Mouse (Mus musculus) stomach, embryonic 16.5 days (tissue): Measurements from ENCODE around the gene Plpp3. TPM values are rescaled to one million over a fixed set of nuclear protein-coding genes. Genes with fewer than 3 reads are reported as not detected.
A peak's percentile ranks its signal among the peaks of the same experiment; 100 is the strongest.

ENCODE experiments used
- ATAC-seq: fragments of 200-750 bp; cut with Nextera tagmentation; 2 replicates; pipeline ENCODE4 v1.8.0; 2017; ENCODE audit warnings: moderate number of reproducible peaks, moderate TSS enrichment; ENCODE audit not compliant: insufficient read depth, low FRiP score
- H3K27ac ChIP-seq: fragments of 300-500 bp; sonication (generic); 2 replicates; pipeline ENCODE4 v1.5.1; 2014; ENCODE audit warnings: low read length
- H3K27me3 ChIP-seq: fragments of 300-500 bp; sonication (generic); 2 replicates; pipeline ENCODE4 v1.6.1; 2014; ENCODE audit warnings: low read length, control low read depth, mixed read lengths; ENCODE audit not compliant: control insufficient read depth, insufficient read depth
- H3K36me3 ChIP-seq: fragments of 300-500 bp; sonication (generic); 2 replicates; pipeline ENCODE4 v1.6.1; 2014; ENCODE audit warnings: low read length; ENCODE audit not compliant: control insufficient read depth, insufficient read depth
- H3K4me1 ChIP-seq: fragments of 300-500 bp; sonication (generic); 2 replicates; pipeline ENCODE4 v1.6.1; 2014; ENCODE audit warnings: low read length, control low read depth, mixed read lengths; ENCODE audit not compliant: control insufficient read depth, insufficient read depth
- H3K4me2 ChIP-seq: fragments of 300-500 bp; sonication (generic); 2 replicates; pipeline ENCODE4 v1.6.1; 2014; ENCODE audit warnings: low read depth, low read length, mixed read lengths
- H3K4me3 ChIP-seq: fragments of 300-500 bp; sonication (generic); replicated peaks from 2 replicates; pipeline ENCODE4 v1.5.1; 2014; ENCODE audit warnings: mild to moderate bottlenecking, low read length
- H3K9ac ChIP-seq: fragments of 300-500 bp; sonication (generic); 2 replicates; pipeline ENCODE4 v1.6.1; 2014; ENCODE audit warnings: low read length
- H3K9me3 ChIP-seq: fragments of 300-500 bp; sonication (generic); replicated peaks from 2 replicates; pipeline ENCODE4 v1.6.1; 2016; ENCODE audit warnings: low read length, control low read depth; ENCODE audit not compliant: control insufficient read depth
- WGBS: fragments of 180-500 bp; shearing (Covaris S2); extraction: QIAGEN DNeasy Blood & Tissue Kit; methylation state at CpG from one replicate; pipeline ENCODE4 v1.1.7; 2014; 5-methylcytosine and 5-hydroxymethylcytosine counted together
- polyA plus RNA-seq: library from polyadenylated mRNA; unstranded; fragments of >200 nt; fragmentation: Nextera tagmentation; extraction: Ambion mirVana; gene quantifications from 2 replicates; pipeline ENCODE4 v1.2.1, GENCODE M21; 2015

Gene Plpp3
- polyA plus RNA-seq, 1 experiment from 2014 or later: 65.3 TPM

DNA sequence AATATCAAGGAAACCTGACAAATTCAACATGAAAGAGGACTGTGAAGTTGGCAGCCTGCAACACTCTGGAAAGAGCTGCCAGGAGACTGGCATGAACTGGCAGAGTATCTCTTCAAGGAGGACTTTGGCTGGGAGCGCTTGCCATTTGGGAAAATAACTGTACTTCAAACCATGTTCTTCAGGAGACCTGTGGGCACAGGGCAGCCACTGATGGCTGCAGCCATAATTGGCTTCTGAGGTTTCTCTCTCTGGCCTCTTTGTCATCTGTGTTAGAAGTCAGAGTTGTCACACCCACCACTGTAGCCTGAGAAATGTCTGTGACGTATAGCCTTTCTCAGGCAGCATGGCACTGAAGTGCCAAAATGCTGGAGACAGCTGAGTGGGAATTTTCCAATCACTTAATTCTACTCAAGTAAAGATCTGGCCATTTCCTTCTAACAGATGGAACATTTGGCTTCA is 46.2 kb downstream of the Plpp3 start:
- Histone ChIP-seq H3K27me3 (no peaks in the 10 kb centered on the region), H3K9ac (no peak overlapping the region), H3K4me3 (no peak overlapping the region), H3K27ac (peak overlapping the region; percentile 28; the same call in 1 of the 2 replicates), H3K4me2 (no peak overlapping the region), H3K36me3 (peaks cover 3% of the 10 kb centered on the region; the same call in 1 of the 2 replicates), H3K9me3 (no peaks in the 10 kb centered on the region), H3K4me1 (peaks cover 61% of the 10 kb centered on the region)
- 78% methylated on average over 2 of the region's 2 CpGs for WGBS
- ATAC-seq: no peak

DNA sequence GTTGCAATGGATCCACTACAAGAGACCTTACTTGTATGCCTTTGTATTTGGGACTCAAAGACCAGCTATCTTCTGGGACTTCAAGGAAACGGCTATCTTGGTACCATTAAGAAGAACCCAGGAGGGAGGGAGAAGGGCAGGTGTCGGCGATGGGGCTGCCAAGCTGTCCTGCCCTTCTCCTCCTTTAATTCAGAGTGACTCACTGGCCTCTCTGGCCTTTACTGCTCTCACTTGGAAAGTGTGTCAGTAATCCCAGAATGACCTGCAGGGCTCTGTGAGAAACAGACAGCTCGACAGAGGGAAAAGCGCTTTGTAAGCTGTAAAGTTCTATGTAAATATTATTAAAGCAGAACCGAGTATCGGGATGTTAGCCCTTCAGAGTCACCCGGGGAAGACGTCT is 46.9 kb downstream of the Plpp3 start:
- H3K27me3 ChIP-seq: no peaks in the 10 kb centered on the region
- H3K27ac ChIP-seq: peak overlapping the region; percentile 86
- no peak overlapping the region for H3K4me2 ChIP-seq
- H3K4me3 ChIP-seq: no peak overlapping the region
- no peaks in the 10 kb centered on the region for H3K9me3 ChIP-seq
- ATAC-seq: no peak
- 33% methylated on average over 9 of the region's 9 CpGs for WGBS
- H3K9ac ChIP-seq: no peak overlapping the region
- H3K36me3 ChIP-seq: peaks cover 2% of the 10 kb centered on the region; the same call in 1 of the 2 replicates
- peaks cover 60% of the 10 kb centered on the region for H3K4me1 ChIP-seq

DNA sequence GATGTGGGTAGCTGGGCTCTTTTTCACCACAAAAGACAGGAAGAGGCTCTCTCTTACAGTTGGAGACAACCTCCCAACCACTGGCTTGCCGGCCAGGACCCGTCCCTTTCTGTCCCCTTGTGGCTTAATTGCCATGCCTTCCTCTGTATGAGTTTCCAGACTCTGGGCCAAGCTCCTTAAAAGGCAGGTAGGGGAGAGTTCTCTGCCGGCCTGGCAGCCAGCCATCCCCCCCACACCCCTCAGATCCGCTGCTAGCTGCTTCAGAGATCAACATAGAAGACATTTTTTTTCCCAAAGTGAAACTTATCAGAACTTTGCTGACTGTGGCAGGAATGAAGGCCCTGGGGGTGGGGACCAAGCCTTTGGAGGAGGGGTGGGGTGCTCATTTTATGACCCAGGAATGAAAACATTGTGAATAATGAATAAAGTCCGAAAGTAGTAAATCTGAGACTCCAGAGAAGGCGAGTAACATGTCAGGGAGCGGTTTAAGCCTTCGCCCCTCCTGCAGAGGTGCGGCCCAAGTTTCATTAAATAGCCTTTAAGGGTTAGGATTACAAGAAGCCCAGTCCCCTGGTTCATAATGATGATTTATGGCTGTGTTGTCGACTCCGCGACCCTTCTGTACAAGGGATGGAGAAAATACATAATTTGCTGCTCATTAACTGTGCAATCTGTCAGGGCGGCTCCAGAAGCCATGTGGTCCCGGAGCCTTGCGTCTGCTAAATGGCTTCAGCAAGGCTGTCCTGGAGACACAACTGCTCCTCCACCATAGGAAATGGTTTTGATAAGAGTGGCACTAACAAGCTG is 48.1 kb downstream of the Plpp3 start:
- no peak overlapping the region for H3K4me3 ChIP-seq
- WGBS: 30% methylated on average over 15 of the region's 15 CpGs
- no peaks in the 10 kb centered on the region for H3K9me3 ChIP-seq
- H3K27ac ChIP-seq: peak overlapping the region; percentile 86
- ATAC-seq: peak; percentile 56
- peak overlapping the region; percentile 37; the same call in 1 of the 2 replicates for H3K4me2 ChIP-seq
- no peaks in the 10 kb centered on the region; the same call in 1 of the 2 replicates for H3K36me3 ChIP-seq
- H3K9ac ChIP-seq: peak overlapping the region; percentile 37
- peaks cover 57% of the 10 kb centered on the region for H3K4me1 ChIP-seq
- H3K27me3 ChIP-seq: no peaks in the 10 kb centered on the region

DNA sequence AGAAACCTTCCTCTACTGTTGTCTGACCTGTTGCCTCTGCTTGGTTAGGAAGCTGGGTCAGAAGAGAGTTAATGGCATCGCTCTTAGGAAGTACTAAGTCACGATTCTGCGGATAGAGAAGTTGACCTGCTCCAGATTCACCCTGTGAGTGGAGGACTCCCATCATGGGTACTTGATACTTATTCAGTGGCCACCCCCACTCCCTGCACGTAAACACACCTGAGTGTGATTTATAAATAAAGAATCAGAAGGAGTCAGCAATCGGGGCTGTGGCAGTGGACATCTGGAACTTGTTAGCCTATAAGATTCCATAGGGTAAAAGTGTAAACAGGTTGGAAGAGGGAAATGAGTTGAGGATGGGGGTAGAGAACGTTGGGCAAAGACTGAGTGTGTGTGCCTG is 49.0 kb downstream of the Plpp3 start:
- 56% methylated on average over 6 of the region's 6 CpGs for WGBS
- Histone ChIP-seq H3K4me1 (peaks cover 54% of the 10 kb centered on the region), H3K9ac (no peak overlapping the region)

DNA sequence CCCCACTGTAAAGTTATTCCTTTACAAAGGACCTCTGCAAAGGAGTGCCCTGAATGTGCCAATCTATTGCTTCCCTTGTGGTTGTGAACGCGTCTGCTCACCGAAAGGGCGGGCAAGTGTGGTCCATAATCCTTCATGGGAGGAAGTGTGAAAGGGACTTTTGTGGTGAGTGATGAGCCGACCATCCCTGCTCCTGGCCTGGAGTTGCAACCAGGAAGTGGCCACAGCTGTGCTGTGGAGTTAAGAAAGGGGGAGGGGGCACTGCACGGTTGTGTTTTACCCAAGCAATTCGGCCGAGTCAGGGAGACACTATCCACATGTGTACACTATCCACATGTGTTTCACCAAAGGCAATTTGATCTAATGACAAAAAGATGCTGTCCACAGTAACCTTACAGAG is 49.8 kb downstream of the Plpp3 start:
- WGBS: 33% methylated on average over 8 of the region's 8 CpGs
- ATAC-seq: peak; percentile 37; the same call in 1 of the 2 replicates
- peaks cover 48% of the 10 kb centered on the region for H3K4me1 ChIP-seq
- H3K27ac ChIP-seq: peak overlapping the region; percentile 86
- no peak overlapping the region for H3K9ac ChIP-seq
- no peaks in the 10 kb centered on the region for H3K27me3 ChIP-seq
- H3K36me3 ChIP-seq: no peaks in the 10 kb centered on the region; the same call in 1 of the 2 replicates
- H3K9me3 ChIP-seq: no peaks in the 10 kb centered on the region
- H3K4me3 ChIP-seq: no peak overlapping the region
- H3K4me2 ChIP-seq: no peak overlapping the region

More for the DNA sequence above, 49.0 kb downstream of the Plpp3 start:
- H3K4me3 ChIP-seq: no peak overlapping the region
- H3K4me2 ChIP-seq: no peak overlapping the region
- no peaks in the 10 kb centered on the region for H3K9me3 ChIP-seq
- no peaks in the 10 kb centered on the region; the same call in 1 of the 2 replicates for H3K36me3 ChIP-seq
- ATAC-seq: no peak
- no peaks in the 10 kb centered on the region for H3K27me3 ChIP-seq
- peak overlapping the region; percentile 86 for H3K27ac ChIP-seq

DNA sequence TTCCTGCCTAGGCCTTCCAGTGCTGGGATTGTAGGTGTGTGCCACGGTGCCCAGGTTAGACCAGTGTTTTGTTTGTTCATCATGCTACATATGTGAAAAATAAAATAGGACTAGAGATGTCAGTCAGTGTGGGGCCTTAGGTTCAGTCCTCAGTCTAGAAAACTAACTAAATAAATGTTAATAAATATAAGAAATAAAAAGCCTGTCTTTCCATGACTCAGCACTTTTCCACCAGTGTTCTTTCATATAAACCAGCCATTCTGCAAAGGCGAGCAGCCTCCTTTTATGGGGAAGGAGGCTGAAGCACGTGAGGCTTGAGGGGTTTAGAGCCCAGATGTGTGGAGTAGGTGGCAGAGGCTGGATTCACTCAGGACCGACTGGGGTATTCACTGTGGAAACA is 50.5 kb downstream of the Plpp3 start:
- H3K4me2 ChIP-seq: no peak overlapping the region
- no peak overlapping the region for H3K9ac ChIP-seq
- no peaks in the 10 kb centered on the region for H3K9me3 ChIP-seq
- H3K4me3 ChIP-seq: no peak overlapping the region
- no peaks in the 10 kb centered on the region; the same call in 1 of the 2 replicates for H3K36me3 ChIP-seq
- 85% methylated on average over 4 of the region's 4 CpGs for WGBS
- ATAC-seq: no peak
- H3K4me1 ChIP-seq: peaks cover 41% of the 10 kb centered on the region
- H3K27me3 ChIP-seq: no peaks in the 10 kb centered on the region
- peak overlapping the region; percentile 86 for H3K27ac ChIP-seq

DNA sequence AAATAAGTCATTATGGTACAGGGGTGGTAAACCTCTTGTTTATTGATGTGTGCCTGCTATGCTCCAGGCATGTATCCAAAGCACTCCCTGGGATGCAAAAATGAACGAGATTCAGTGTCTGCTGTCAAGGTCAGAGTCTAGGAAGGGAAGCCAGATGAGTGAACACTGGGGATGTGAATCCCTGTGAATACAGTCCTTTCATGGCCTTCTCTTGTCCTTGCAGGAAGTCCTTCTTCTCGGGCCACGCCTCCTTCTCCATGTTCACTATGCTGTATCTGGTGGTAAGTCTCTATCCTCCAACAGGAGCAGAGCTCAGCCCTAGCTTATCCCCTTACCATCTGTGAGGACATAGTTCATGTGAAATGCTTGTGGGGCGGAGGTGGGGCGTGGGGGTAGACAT is 51.8 kb downstream of the Plpp3 start:
- H3K4me1 ChIP-seq: peaks cover 35% of the 10 kb centered on the region
- no peak for ATAC-seq
- no peaks in the 10 kb centered on the region; the same call in 1 of the 2 replicates for H3K36me3 ChIP-seq
- no peak overlapping the region for H3K9ac ChIP-seq
- H3K9me3 ChIP-seq: no peaks in the 10 kb centered on the region
- WGBS: 84% methylated on average over 5 of the region's 5 CpGs
- H3K4me2 ChIP-seq: no peak overlapping the region
- H3K27ac ChIP-seq: no peak overlapping the region
- H3K27me3 ChIP-seq: no peaks in the 10 kb centered on the region
- no peak overlapping the region for H3K4me3 ChIP-seq

DNA sequence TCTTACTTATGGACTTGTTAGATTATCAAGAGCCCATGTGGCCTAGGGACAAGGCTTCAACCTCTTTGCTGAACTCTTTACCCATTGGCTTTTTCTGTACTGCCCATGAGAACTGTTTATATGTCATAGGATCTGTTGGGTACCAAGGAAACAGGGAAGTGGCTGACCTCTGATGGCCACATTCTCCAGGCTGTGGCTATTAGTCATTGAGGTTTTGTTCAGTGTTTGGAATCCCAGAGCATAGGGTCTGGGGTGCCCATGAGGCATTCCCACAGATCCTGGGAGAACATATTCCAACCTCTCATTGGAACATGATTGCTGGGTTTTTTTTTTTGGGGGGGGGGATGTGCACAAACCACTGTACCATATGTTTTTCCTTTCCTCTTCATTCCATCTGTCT is 56.2 kb downstream of the Plpp3 start:
- Histone ChIP-seq H3K27ac (0 out of 2 replicates have a peak overlapping the region, but pooled peaks have one; percentile 57), H3K4me3 (no peak overlapping the region), H3K27me3 (no peaks in the 10 kb centered on the region), H3K4me2 (no peak overlapping the region), H3K4me1 (peaks cover 18% of the 10 kb centered on the region), H3K9ac (no peak overlapping the region), H3K36me3 (no peaks in the 10 kb centered on the region; the same call in 1 of the 2 replicates), H3K9me3 (no peaks in the 10 kb centered on the region)
- ATAC-seq: no peak

DNA sequence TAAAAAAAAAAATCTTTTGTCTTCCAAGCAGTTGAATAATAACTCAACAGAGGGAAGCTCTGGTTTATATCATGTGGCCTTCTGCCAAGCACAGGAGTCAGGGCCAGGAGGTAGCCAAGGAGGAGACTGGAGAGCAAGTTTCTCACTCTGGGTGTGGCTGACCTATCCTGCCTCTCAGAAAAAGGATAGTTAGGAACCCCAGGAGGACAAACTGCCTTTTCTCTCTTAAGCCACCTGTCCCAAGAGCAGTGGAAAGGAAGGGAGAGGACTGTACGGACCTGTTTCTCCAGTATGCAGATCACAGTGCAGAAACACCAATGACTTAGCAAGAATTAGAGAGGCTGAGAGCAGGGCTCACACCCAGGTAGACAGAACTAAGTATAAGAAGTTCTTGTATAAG is 57.3 kb downstream of the Plpp3 start:
- peaks cover 5% of the 10 kb centered on the region for H3K36me3 ChIP-seq

More for the DNA sequence above, 57.3 kb downstream of the Plpp3 start:
- Histone ChIP-seq H3K27ac (peak overlapping the region; percentile 57), H3K4me1 (peaks cover 18% of the 10 kb centered on the region), H3K27me3 (no peaks in the 10 kb centered on the region), H3K4me3 (no peak overlapping the region), H3K4me2 (no peak overlapping the region), H3K9ac (no peak overlapping the region), H3K9me3 (no peaks in the 10 kb centered on the region)
- WGBS: 48% methylated on average over 1 of the region's 1 CpGs
- peak; percentile 57 for ATAC-seq
